Mouse (Mus musculus) embryonic facial prominence, embryonic 10.5 days (tissue): ENCODE results near the gene Parp3. TPM values are rescaled to one million over a fixed set of nuclear protein-coding genes. Genes with fewer than 3 reads are reported as not detected.

Source experiments
- DNase-seq: peaks from one replicate; pipeline ENCODE4 v3.0.0-alpha.2; 2017; ENCODE audit warnings: low spot score
- H3K27ac ChIP-seq: fragments of 300-500 bp; sonication (generic); replicated peaks from 2 replicates; pipeline ENCODE4 v1.5.1; 2016; ENCODE audit warnings: mild to moderate bottlenecking
- H3K27me3 ChIP-seq: fragments of 300-500 bp; sonication (generic); replicated peaks from 2 replicates; pipeline ENCODE4 v1.6.1; 2016; ENCODE audit warnings: low read depth, mild to moderate bottlenecking; ENCODE audit not compliant: poor library complexity, severe bottlenecking
- H3K36me3 ChIP-seq: fragments of 300-500 bp; sonication (generic); replicated peaks from 2 replicates; pipeline ENCODE4 v1.6.1; 2016; ENCODE audit warnings: mild to moderate bottlenecking, moderate library complexity
- H3K4me1 ChIP-seq: fragments of 300-500 bp; sonication (generic); 2 replicates; pipeline ENCODE4 v1.6.1; 2016
- H3K4me3 ChIP-seq: fragments of 300-500 bp; sonication (generic); 2 replicates; pipeline ENCODE4 v1.5.1; 2016; ENCODE audit warnings: mild to moderate bottlenecking, moderate library complexity
- H3K9me3 ChIP-seq: fragments of 300-500 bp; sonication (generic); 2 replicates; pipeline ENCODE4 v1.6.1; 2016; ENCODE audit warnings: mild to moderate bottlenecking
- WGBS: fragments of 180-500 bp; shearing (Covaris S2); methylation state at CpG from one replicate; pipeline ENCODE4 v1.1.7; 2016; 5-methylcytosine and 5-hydroxymethylcytosine counted together
- polyA plus RNA-seq: library from polyadenylated mRNA; unstranded; fragments of >200 nt; fragmentation: Nextera tagmentation; extraction: Ambion mirVana; gene quantifications from 2 replicates; pipeline ENCODE4 v1.2.1, GENCODE M21; 2016

Parp3 gene
- polyA plus RNA-seq, 1 experiment from 2014 or later: 3.2 TPM

GRCm38 (mm10) chr9:106463122-106464063, 13.4 kb downstream of the Parp3 start:
- peak overlapping the region; percentile 32 for H3K4me3 ChIP-seq
- peaks cover 84% of the 10 kb centered on the region for H3K36me3 ChIP-seq
- H3K9me3 ChIP-seq: no peaks in the 10 kb centered on the region
- 0 out of 2 replicates have a peak overlapping the region, but pooled peaks have one; percentile 14 for H3K27ac ChIP-seq
- peak; percentile 16 for DNase-seq
- H3K27me3 ChIP-seq: peaks cover 33% of the 10 kb centered on the region
- peaks cover 73% of the 10 kb centered on the region for H3K4me1 ChIP-seq
- 89% methylated on average over 21 of the region's 21 CpGs for WGBS

- H3K27me3 ChIP-seq: peaks cover 33% of the 10 kb centered on the region
- peaks cover 83% of the 10 kb centered on the region for H3K4me1 ChIP-seq
- no peaks in the 10 kb centered on the region for H3K9me3 ChIP-seq
- 91% methylated on average over 12 of the region's 12 CpGs for WGBS
- no peak overlapping the region for H3K27ac ChIP-seq
- peaks cover 94% of the 10 kb centered on the region for H3K36me3 ChIP-seq
- H3K4me3 ChIP-seq: no peak overlapping the region
- no peak for DNase-seq
These were observed 14.3 kb downstream of the Parp3 start for GRCm38 (mm10) chr9:106462430-106462800.

- H3K36me3 ChIP-seq: peaks cover 97% of the 10 kb centered on the region
- peaks cover 33% of the 10 kb centered on the region for H3K27me3 ChIP-seq
- no peak overlapping the region for H3K4me3 ChIP-seq
- H3K27ac ChIP-seq: no peak overlapping the region
- H3K4me1 ChIP-seq: peaks cover 89% of the 10 kb centered on the region
- WGBS: 85% methylated on average over 16 of the region's 16 CpGs
- no peaks in the 10 kb centered on the region for H3K9me3 ChIP-seq
- no peak for DNase-seq
These were observed 14.9 kb downstream of the Parp3 start for GRCm38 (mm10) chr9:106461641-106462429.

- Histone ChIP-seq H3K4me3 (no peak overlapping the region), H3K27me3 (peaks cover 31% of the 10 kb centered on the region), H3K9me3 (no peaks in the 10 kb centered on the region), H3K4me1 (peaks cover 97% of the 10 kb centered on the region), H3K27ac (no peak overlapping the region), H3K36me3 (peaks cover 100% of the 10 kb centered on the region)
- no peak for DNase-seq
- WGBS: 88% methylated on average over 9 of the region's 9 CpGs
These were observed 15.7 kb downstream of the Parp3 start for GRCm38 (mm10) chr9:106461026-106461415.

- DNase-seq: peak; percentile 21
- peaks cover 98% of the 10 kb centered on the region for H3K4me1 ChIP-seq
- no peaks in the 10 kb centered on the region for H3K9me3 ChIP-seq
- WGBS: 77% methylated on average over 18 of the region's 18 CpGs
- H3K36me3 ChIP-seq: peaks cover 98% of the 10 kb centered on the region
- peaks cover 26% of the 10 kb centered on the region for H3K27me3 ChIP-seq
- peak overlapping the region; percentile 26 for H3K4me3 ChIP-seq
- H3K27ac ChIP-seq: peak overlapping the region; percentile 4; the same call in 1 of the 2 replicates
These were observed 16.2 kb downstream of the Parp3 start for GRCm38 (mm10) chr9:106460401-106461025.

- peaks cover 23% of the 10 kb centered on the region for H3K27me3 ChIP-seq
- H3K9me3 ChIP-seq: no peaks in the 10 kb centered on the region
- H3K4me3 ChIP-seq: peak overlapping the region; percentile 26
- peaks cover 98% of the 10 kb centered on the region for H3K4me1 ChIP-seq
- no peak overlapping the region; the same call in 1 of the 2 replicates for H3K27ac ChIP-seq
- H3K36me3 ChIP-seq: peaks cover 92% of the 10 kb centered on the region
- WGBS: 84% methylated on average over 15 of the region's 15 CpGs
- DNase-seq: no peak
These were observed 16.8 kb downstream of the Parp3 start for GRCm38 (mm10) chr9:106459946-106460345.

- WGBS: 74% methylated on average over 5 of the region's 5 CpGs
- Histone ChIP-seq H3K9me3 (no peaks in the 10 kb centered on the region), H3K36me3 (peaks cover 72% of the 10 kb centered on the region), H3K27ac (peak overlapping the region; percentile 99), H3K27me3 (peaks cover 2% of the 10 kb centered on the region), H3K4me1 (peaks cover 89% of the 10 kb centered on the region), H3K4me3 (peak overlapping the region; percentile 86; the same call in 1 of the 2 replicates)
- DNase-seq: no peak
These were observed 18.8 kb downstream of the Parp3 start for GRCm38 (mm10) chr9:106457920-106458319.

- 44% methylated on average over 9 of the region's 9 CpGs for WGBS
- Histone ChIP-seq H3K4me3 (peak overlapping the region; percentile 86), H3K9me3 (no peaks in the 10 kb centered on the region), H3K27me3 (no peaks in the 10 kb centered on the region), H3K36me3 (peaks cover 65% of the 10 kb centered on the region), H3K27ac (peak overlapping the region; percentile 99), H3K4me1 (peaks cover 90% of the 10 kb centered on the region)
- DNase-seq: no peak
These were observed 19.6 kb downstream of the Parp3 start for GRCm38 (mm10) chr9:106457163-106457559.

GRCm38 (mm10) chr9:106456325-106457162, 20.2 kb downstream of the Parp3 start:
- 34% methylated on average over 15 of the region's 15 CpGs for WGBS
- H3K4me1 ChIP-seq: peaks cover 90% of the 10 kb centered on the region
- peak; percentile 86 for DNase-seq
- no peaks in the 10 kb centered on the region for H3K9me3 ChIP-seq
- no peaks in the 10 kb centered on the region for H3K27me3 ChIP-seq
- H3K27ac ChIP-seq: peak overlapping the region; percentile 99
- H3K4me3 ChIP-seq: peak overlapping the region; percentile 86
- peaks cover 58% of the 10 kb centered on the region for H3K36me3 ChIP-seq

- H3K4me3 ChIP-seq: peak overlapping the region; percentile 86
- no peaks in the 10 kb centered on the region for H3K27me3 ChIP-seq
- H3K4me1 ChIP-seq: peaks cover 92% of the 10 kb centered on the region
- under 1% methylated on average over 17 of the region's 17 CpGs for WGBS
- H3K27ac ChIP-seq: peak overlapping the region; percentile 99
- peaks cover 44% of the 10 kb centered on the region for H3K36me3 ChIP-seq
- DNase-seq: peak; percentile 79
- H3K9me3 ChIP-seq: no peaks in the 10 kb centered on the region
These were observed 21.7 kb downstream of the Parp3 start for GRCm38 (mm10) chr9:106454888-106455681.
